Mouse (Mus musculus) lung, postnatal 0 days (tissue): ENCODE data around the gene Katna1.

Experiments used
- CTCF ChIP-seq: IDR thresholded peaks from 2 replicates; pipeline ENCODE4 v1.5.1; 2016; ENCODE audit warnings: antibody characterized with exemption, mild to moderate bottlenecking
- EP300 ChIP-seq: IDR thresholded peaks from 2 replicates; pipeline ENCODE4 v1.6.1; 2016; ENCODE audit warnings: antibody characterized with exemption, mild to moderate bottlenecking, control low read depth

DNA sequence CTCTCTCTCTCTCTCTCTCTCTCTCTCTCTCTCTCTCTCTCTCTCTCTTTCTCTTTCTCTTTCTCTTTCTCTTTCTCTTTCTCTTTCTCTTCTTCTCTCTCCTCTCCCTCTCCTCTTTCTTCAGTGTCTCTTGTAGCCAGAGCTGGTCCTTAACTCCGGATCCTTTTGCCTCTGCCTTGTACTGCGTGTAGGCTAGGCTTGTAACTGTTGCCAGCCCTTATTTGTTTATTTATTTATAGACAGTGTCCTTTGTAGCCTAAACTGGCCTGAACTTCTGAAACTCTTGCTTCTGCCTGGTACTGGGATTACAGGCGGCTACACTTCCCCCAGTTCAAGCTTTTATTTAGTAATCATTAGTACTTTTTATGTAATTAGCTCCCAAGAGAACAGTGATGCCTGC, 1.2 kb downstream of the Katna1 start:
- no peak for TF ChIP-seq CTCF
- TF ChIP-seq EP300 = no peak
